Mouse (Mus musculus) stomach, embryonic 16.5 days (tissue): Measurements from ENCODE around the gene Guca1b. TPM values are rescaled to one million over a fixed set of nuclear protein-coding genes. Genes with fewer than 3 reads are reported as not detected.
A peak's percentile ranks its signal among the peaks of the same experiment; 100 is the strongest.

Source experiments
- ATAC-seq: fragments of 200-750 bp; cut with Nextera tagmentation; 2 replicates; pipeline ENCODE4 v1.8.0; 2017; ENCODE audit warnings: moderate number of reproducible peaks, moderate TSS enrichment; ENCODE audit not compliant: insufficient read depth, low FRiP score
- H3K27ac ChIP-seq: fragments of 300-500 bp; sonication (generic); 2 replicates; pipeline ENCODE4 v1.5.1; 2014; ENCODE audit warnings: low read length
- H3K27me3 ChIP-seq: fragments of 300-500 bp; sonication (generic); 2 replicates; pipeline ENCODE4 v1.6.1; 2014; ENCODE audit warnings: low read length, control low read depth, mixed read lengths; ENCODE audit not compliant: control insufficient read depth, insufficient read depth
- H3K36me3 ChIP-seq: fragments of 300-500 bp; sonication (generic); 2 replicates; pipeline ENCODE4 v1.6.1; 2014; ENCODE audit warnings: low read length; ENCODE audit not compliant: control insufficient read depth, insufficient read depth
- H3K4me1 ChIP-seq: fragments of 300-500 bp; sonication (generic); 2 replicates; pipeline ENCODE4 v1.6.1; 2014; ENCODE audit warnings: low read length, control low read depth, mixed read lengths; ENCODE audit not compliant: control insufficient read depth, insufficient read depth
- H3K4me2 ChIP-seq: fragments of 300-500 bp; sonication (generic); 2 replicates; pipeline ENCODE4 v1.6.1; 2014; ENCODE audit warnings: low read depth, low read length, mixed read lengths
- H3K4me3 ChIP-seq: fragments of 300-500 bp; sonication (generic); replicated peaks from 2 replicates; pipeline ENCODE4 v1.5.1; 2014; ENCODE audit warnings: mild to moderate bottlenecking, low read length
- H3K9ac ChIP-seq: fragments of 300-500 bp; sonication (generic); 2 replicates; pipeline ENCODE4 v1.6.1; 2014; ENCODE audit warnings: low read length
- H3K9me3 ChIP-seq: fragments of 300-500 bp; sonication (generic); replicated peaks from 2 replicates; pipeline ENCODE4 v1.6.1; 2016; ENCODE audit warnings: low read length, control low read depth; ENCODE audit not compliant: control insufficient read depth
- WGBS: fragments of 180-500 bp; shearing (Covaris S2); extraction: QIAGEN DNeasy Blood & Tissue Kit; methylation state at CpG from one replicate; pipeline ENCODE4 v1.1.7; 2014; 5-methylcytosine and 5-hydroxymethylcytosine counted together
- polyA plus RNA-seq: library from polyadenylated mRNA; unstranded; fragments of >200 nt; fragmentation: Nextera tagmentation; extraction: Ambion mirVana; gene quantifications from 2 replicates; pipeline ENCODE4 v1.2.1, GENCODE M21; 2015

Gene Guca1b
- polyA plus RNA-seq, 1 experiment from 2014 or later, result 0.84 TPM

GRCm38 (mm10) chr17:47428831-47429304 lies 43.7 kb downstream of the Guca1b start:
- Histone ChIP-seq H3K9ac (0 out of 2 replicates have a peak overlapping the region, but pooled peaks have one; percentile 11), H3K4me3 (no peak overlapping the region), H3K4me2 (0 out of 2 replicates have a peak overlapping the region, but pooled peaks have one; percentile 21), H3K27me3 (no peaks in the 10 kb centered on the region), H3K36me3 (no peaks in the 10 kb centered on the region), H3K27ac (no peak overlapping the region), H3K4me1 (peaks cover 5% of the 10 kb centered on the region; the same call in 1 of the 2 replicates), H3K9me3 (no peaks in the 10 kb centered on the region)
- 9% methylated on average over 8 of the region's 8 CpGs for WGBS
- peak; percentile 78 for ATAC-seq

- H3K4me3 ChIP-seq, result no peak overlapping the region
- no peaks in the 10 kb centered on the region for H3K36me3 ChIP-seq
- 64% methylated on average over 5 of the region's 5 CpGs for WGBS
- peaks cover 5% of the 10 kb centered on the region; the same call in 1 of the 2 replicates for H3K4me1 ChIP-seq
- no peak overlapping the region for H3K27ac ChIP-seq
- no peak overlapping the region for H3K4me2 ChIP-seq
- H3K27me3 ChIP-seq, result no peaks in the 10 kb centered on the region
- no peak for ATAC-seq
- H3K9me3 ChIP-seq, result no peaks in the 10 kb centered on the region
- no peak overlapping the region for H3K9ac ChIP-seq
Measured at GRCm38 (mm10) chr17:47430815-47431214, 45.6 kb downstream of the Guca1b start.

GRCm38 (mm10) chr17:47436156-47436906 lies 51.1 kb downstream of the Guca1b start, which contains the start of gene AI661453:
Gene AI661453, plus strand, starts transcription at chr17:47436615.
- under 1% methylated on average over 45 of the region's 45 CpGs for WGBS
- Histone ChIP-seq H3K36me3 (no peaks in the 10 kb centered on the region), H3K4me1 (peaks cover 23% of the 10 kb centered on the region; the same call in 1 of the 2 replicates), H3K9me3 (no peaks in the 10 kb centered on the region), H3K4me2 (peak within 1 kb of the TSS; percentile 62), H3K4me3 (peak within 1 kb of the TSS; percentile 54), H3K27me3 (0 out of 2 replicates have a peak, but pooled peaks cover 7% of the 10 kb centered on the region), H3K9ac (peak within 1 kb of the TSS; percentile 80), H3K27ac (peak within 1 kb of the TSS; percentile 88)
- peak; percentile 91 for ATAC-seq

GRCm38 (mm10) chr17:47436907-47437547 lies 51.8 kb downstream of the Guca1b start, which contains the start of gene 1700001C19Rik:
Gene 1700001C19Rik, minus strand, starts transcription at chr17:47437376.
- peak within 1 kb of the TSS; percentile 54 for H3K4me3 ChIP-seq
- 4% methylated on average over 23 of the region's 25 CpGs for WGBS

GRCm38 (mm10) chr17:47438611-47439010 lies 53.4 kb downstream of the Guca1b start:
- peaks cover 30% of the 10 kb centered on the region for H3K4me1 ChIP-seq
- peak overlapping the region; percentile 54 for H3K4me3 ChIP-seq
- no peaks in the 10 kb centered on the region for H3K36me3 ChIP-seq
- H3K9me3 ChIP-seq, result no peaks in the 10 kb centered on the region
- 61% methylated on average over 6 of the region's 6 CpGs for WGBS
- H3K9ac ChIP-seq, result peak overlapping the region; percentile 48
- ATAC-seq, result no peak
- H3K27ac ChIP-seq, result peak overlapping the region; percentile 84
- 0 out of 2 replicates have a peak, but pooled peaks cover 7% of the 10 kb centered on the region for H3K27me3 ChIP-seq
- H3K4me2 ChIP-seq, result peak overlapping the region; percentile 62

More at GRCm38 (mm10) chr17:47436907-47437547, 51.8 kb downstream of the Guca1b start, which contains the start of gene 1700001C19Rik:
- H3K27ac ChIP-seq, result peak within 1 kb of the TSS; percentile 88
- no peaks in the 10 kb centered on the region for H3K36me3 ChIP-seq
- peak within 1 kb of the TSS; percentile 80 for H3K9ac ChIP-seq
- no peak for ATAC-seq
- 0 out of 2 replicates have a peak, but pooled peaks cover 7% of the 10 kb centered on the region for H3K27me3 ChIP-seq
- H3K4me1 ChIP-seq, result peaks cover 28% of the 10 kb centered on the region
- no peaks in the 10 kb centered on the region for H3K9me3 ChIP-seq
- peak within 1 kb of the TSS; percentile 62 for H3K4me2 ChIP-seq

- H3K4me2 ChIP-seq, result peak overlapping the region; percentile 62
- H3K4me3 ChIP-seq, result peak overlapping the region; percentile 54
- peak; percentile 45; the same call in 1 of the 2 replicates for ATAC-seq
- no peaks in the 10 kb centered on the region for H3K9me3 ChIP-seq
- 35% methylated on average over 9 of the region's 9 CpGs for WGBS
- peaks cover 30% of the 10 kb centered on the region for H3K4me1 ChIP-seq
- H3K36me3 ChIP-seq, result no peaks in the 10 kb centered on the region
- 0 out of 2 replicates have a peak, but pooled peaks cover 7% of the 10 kb centered on the region for H3K27me3 ChIP-seq
- H3K9ac ChIP-seq, result peak overlapping the region; percentile 48; the same call in 1 of the 2 replicates
- H3K27ac ChIP-seq, result peak overlapping the region; percentile 84
Measured at GRCm38 (mm10) chr17:47439396-47440028, 54.3 kb downstream of the Guca1b start.

- H3K27ac ChIP-seq, result peak overlapping the region; percentile 84
- H3K36me3 ChIP-seq, result no peaks in the 10 kb centered on the region
- no peak overlapping the region for H3K4me3 ChIP-seq
- 24% methylated on average over 9 of the region's 9 CpGs for whole genome bisulfite sequencing
- H3K9ac ChIP-seq, result peak overlapping the region; percentile 41; the same call in 1 of the 2 replicates
- H3K4me2 ChIP-seq, result 0 out of 2 replicates have a peak overlapping the region, but pooled peaks have one; percentile 3
- H3K27me3 ChIP-seq, result 0 out of 2 replicates have a peak, but pooled peaks cover 7% of the 10 kb centered on the region
- H3K9me3 ChIP-seq, result no peaks in the 10 kb centered on the region
- H3K4me1 ChIP-seq, result peaks cover 30% of the 10 kb centered on the region
- no peak for ATAC-seq
Measured at GRCm38 (mm10) chr17:47440359-47440890, 55.2 kb downstream of the Guca1b start.

- no peak for ATAC-seq
- H3K4me3 ChIP-seq, result no peak overlapping the region
- WGBS, result 59% methylated on average over 19 of the region's 19 CpGs
- H3K36me3 ChIP-seq, result no peaks in the 10 kb centered on the region
- H3K9ac ChIP-seq, result peak overlapping the region; percentile 23; the same call in 1 of the 2 replicates
- H3K4me2 ChIP-seq, result no peak overlapping the region
- no peaks in the 10 kb centered on the region for H3K9me3 ChIP-seq
- H3K4me1 ChIP-seq, result peaks cover 30% of the 10 kb centered on the region
- H3K27me3 ChIP-seq, result 0 out of 2 replicates have a peak, but pooled peaks cover 7% of the 10 kb centered on the region
- H3K27ac ChIP-seq, result peak overlapping the region; percentile 1; the same call in 1 of the 2 replicates
Measured at GRCm38 (mm10) chr17:47441296-47442051, 56.3 kb downstream of the Guca1b start.
